In genomic region chr15:101315832-101316231, GRCm38 (mm10) we compare ENCODE assay signal across 9 mouse cellular contexts. TPM values are rescaled to one million over a fixed set of nuclear protein-coding genes. Genes with fewer than 3 reads are reported as not detected.
DNase-seq lines count a peak whose midpoint lies in the region; ATAC-seq and TF ChIP-seq lines count a peak whose summit lies in the region.
"Had no signal": no experiment of that assay in that cellular context is flagged by ENCODE, and none has a peak within 500 bp of the region (broad histone marks: within the 10 kb centered on the region; RNA-seq: fewer than 3 reads in every experiment).

No protein-coding gene starts in this region.

- H3K4me2 ChIP-seq in heart, embryonic 12.5 days, result peak overlapping the region; percentile 67
- peak overlapping the region; percentile 56 for H3K4me2 ChIP-seq in kidney, embryonic 16.5 days (replicated peaks; ENCODE audit: low read depth, low read length)

- peak; percentile 91 for TF ChIP-seq CTCF in brain, embryonic 14.5 days (IDR thresholded peaks at IDR 0.05; ENCODE audit: borderline replicate concordance, extremely low read depth, insufficient read depth, insufficient read length)

- peak overlapping the region; percentile 1; the same call in 1 of the 2 replicates for H3K9ac ChIP-seq in heart, embryonic 12.5 days
- H3K9ac ChIP-seq in kidney, embryonic 16.5 days (replicated peaks; ENCODE audit: low read length), result no peak overlapping the region; the same call in 1 of the 2 replicates

- H3K27me3 ChIP-seq in heart, embryonic 12.5 days (replicated peaks), result no peaks in the 10 kb centered on the region
- no peaks in the 10 kb centered on the region for H3K27me3 ChIP-seq in kidney, embryonic 16.5 days (ENCODE audit: insufficient read depth, low read length)

- peak; percentile 89 for DNase-seq in CD4-positive helper T cell, adult 2 months (ENCODE audit: low read depth, low spot score)
- DNase-seq in brain, embryonic 14.5 days (ENCODE audit: low read depth), result peak; percentile 97
- DNase-seq in liver, result peak; percentile 81
- DNase-seq in monocyte, adult 2 months (ENCODE audit: low read depth in 1 of 2, low spot score in 2 of 2), result peak; percentile 81 to 84
- peak; percentile 66 to 75 for DNase-seq in spleen, postnatal 14 days (ENCODE audit: low spot score in 2 of 2)

- H3K9me3 ChIP-seq in heart, embryonic 12.5 days (replicated peaks), result 0 out of 2 replicates have a peak, but pooled peaks cover 2% of the 10 kb centered on the region
- no peaks in the 10 kb centered on the region for H3K9me3 ChIP-seq in kidney, embryonic 16.5 days (ENCODE audit: low read length)

- H3K27ac ChIP-seq in heart, embryonic 12.5 days (ENCODE audit: poor library complexity, severe bottlenecking), result peak overlapping the region; percentile 32
- H3K27ac ChIP-seq in kidney, embryonic 16.5 days (ENCODE audit: low read length), result 0 out of 2 replicates have a peak overlapping the region, but pooled peaks have one; percentile 24

- H3K4me3 ChIP-seq in heart, embryonic 12.5 days, result peak overlapping the region; percentile 35
- peak overlapping the region; percentile 40 for H3K4me3 ChIP-seq in kidney, embryonic 16.5 days (ENCODE audit: low read length)
- H3K4me3 ChIP-seq: erythroblast, embryonic 14.5 days had no signal

- no peak for TF ChIP-seq POLR2A in brain, embryonic 14.5 days (IDR thresholded peaks at IDR 0.05; ENCODE audit: borderline replicate concordance, extremely low read depth, insufficient read depth, insufficient read length, poor library complexity, severe bottlenecking)

- H3K4me1 ChIP-seq in heart, embryonic 12.5 days (replicated peaks), result peaks cover 36% of the 10 kb centered on the region
- H3K4me1 ChIP-seq in kidney, embryonic 16.5 days (ENCODE audit: insufficient read depth, low read length), result peaks cover 31% of the 10 kb centered on the region

- H3K36me3 ChIP-seq in heart, embryonic 12.5 days, result no peaks in the 10 kb centered on the region
- H3K36me3 ChIP-seq in kidney, embryonic 16.5 days (ENCODE audit: insufficient read depth, low read length), result no peaks in the 10 kb centered on the region

- ATAC-seq in erythroblast, adult 5-6 weeks (replicated peaks; ENCODE audit: low FRiP score, poor library complexity, severe bottlenecking), result peak; percentile 78
- peak; percentile 71 for ATAC-seq in heart, embryonic 12.5 days (ENCODE audit: insufficient number of reproducible peaks, low FRiP score)
- ATAC-seq in kidney, embryonic 16.5 days (ENCODE audit: low FRiP score, low TSS enrichment), result peak; percentile 82

- WGBS in heart, embryonic 12.5 days, result 4% methylated on average over 11 of the region's 11 CpGs
- WGBS in kidney, embryonic 16.5 days, result 5% methylated on average over 11 of the region's 11 CpGs

RNA-seq across cellular contexts. Expression of gene 6030408B16Rik, which starts 22.8 kb away (rescaled TPM):
- polyA plus RNA-seq in brain, embryonic 14.5 days (2012; rRNA removed), result 0.41 and 0.42 TPM in 2 replicates
- not detected in 2 replicates for total RNA-seq in erythroblast, adult 5-6 weeks (2015; ENCODE audit: low replicate concordance)
- not detected in 2 replicates for total RNA-seq in erythroblast, adult 5-6 weeks (2017; ENCODE audit: low replicate concordance)
- 0.73 and 0.83 TPM in 2 replicates for polyA plus RNA-seq in heart, embryonic 12.5 days (2016; fragmentation: Nextera tagmentation; extraction: Ambion mirVana)
- 23.2 and 23.9 TPM in 2 replicates for polyA plus RNA-seq in kidney, embryonic 16.5 days (2015; fragmentation: Nextera tagmentation; extraction: Ambion mirVana)
- polyA plus RNA-seq: erythroblast, embryonic 14.5 days had no signal

RNA-seq across cellular contexts. Expression of gene Atg101, which starts 31.8 kb away (rescaled TPM):
- polyA plus RNA-seq in brain, embryonic 14.5 days (2012; rRNA removed), result 58.9 and 75.1 TPM in 2 replicates
- 7.9 and 14.2 TPM in 2 replicates for total RNA-seq in erythroblast, adult 5-6 weeks (2015; ENCODE audit: low replicate concordance)
- 13.0 and 14.1 TPM in 2 replicates for total RNA-seq in erythroblast, adult 5-6 weeks (2017; ENCODE audit: low replicate concordance)
- 46.6 and 49.7 TPM in 2 replicates for polyA plus RNA-seq in heart, embryonic 12.5 days (2016; fragmentation: Nextera tagmentation; extraction: Ambion mirVana)
- 78.2 and 87.0 TPM in 2 replicates for polyA plus RNA-seq in kidney, embryonic 16.5 days (2015; fragmentation: Nextera tagmentation; extraction: Ambion mirVana)

RNA-seq across cellular contexts. Expression of gene Krt80, which starts 54.1 kb away (rescaled TPM):
- 0.19 and 0.22 TPM in 2 replicates for polyA plus RNA-seq in brain, embryonic 14.5 days (2012; rRNA removed)
- total RNA-seq in erythroblast, adult 5-6 weeks (2015; ENCODE audit: low replicate concordance), result 9.4 and 9.6 TPM in 2 replicates
- total RNA-seq in erythroblast, adult 5-6 weeks (2017; ENCODE audit: low replicate concordance), result 2.4 TPM in 2 replicates
- polyA plus RNA-seq in heart, embryonic 12.5 days (2016; fragmentation: Nextera tagmentation; extraction: Ambion mirVana), result 7.0 and 7.5 TPM in 2 replicates
- polyA plus RNA-seq in kidney, embryonic 16.5 days (2015; fragmentation: Nextera tagmentation; extraction: Ambion mirVana), result 1.7 and 2.3 TPM in 2 replicates
- polyA plus RNA-seq: erythroblast, embryonic 14.5 days had no signal

Comparison
In these comparisons a context has a peak if more than half of its experiments do, and no peak if none do; other contexts are left out.
1. Peak in every context shown above with its lines: DNase-seq, ATAC-seq, H3K4me3 ChIP-seq and H3K27ac ChIP-seq.
2. RNA of gene 6030408B16Rik, which starts 22.8 kb away (polyA plus RNA-seq): 23.2 to 23.9 TPM in kidney, embryonic 16.5 days; 0.73 to 0.83 TPM in heart, embryonic 12.5 days and 0.41 to 0.42 TPM in brain, embryonic 14.5 days; every median in the first group is over 10 times any median in the second.